ENCODE assay signal across 8 mouse cellular contexts in the genomic region with DNA sequence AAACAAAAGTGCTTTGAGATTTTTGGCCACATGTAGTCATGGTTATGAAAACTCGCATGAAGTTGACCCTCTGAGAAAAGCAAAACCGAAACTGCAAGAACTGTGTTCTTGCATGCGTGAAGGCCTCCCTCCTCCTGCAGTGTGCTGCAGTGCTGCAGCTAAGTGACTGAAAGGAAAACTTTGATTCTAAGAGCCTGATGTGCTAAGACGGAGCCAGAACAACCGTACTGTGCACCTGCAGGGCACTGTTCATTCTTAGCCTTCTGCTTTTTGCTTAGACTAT. TPM values are rescaled to one million over a fixed set of nuclear protein-coding genes. Genes with fewer than 3 reads are reported as not detected.
A peak's percentile ranks its signal among the peaks of the same experiment; 100 is the strongest.
DNase-seq lines count a peak whose midpoint lies in the region; ATAC-seq and TF ChIP-seq lines count a peak whose summit lies in the region.

No protein-coding gene starts in this region.

- DNase-seq in heart, adult 11 months, result peak; percentile 95
- no peak for DNase-seq in heart, postnatal 25 days (ENCODE audit: low spot score)
- DNase-seq in hindbrain, postnatal 0 days (ENCODE audit: low spot score), result peak; percentile 42
- DNase-seq in cerebellum, adult 11 months, result no peak
- no peak for DNase-seq in right cerebral cortex, adult 2 months (ENCODE audit: low spot score in 2 of 2)

- H3K9ac ChIP-seq in embryonic facial prominence, embryonic 15.5 days, result no peak overlapping the region
- 0 out of 2 replicates have a peak overlapping the region, but pooled peaks have one; percentile 63 for H3K9ac ChIP-seq in hindbrain, postnatal 0 days (replicated peaks; ENCODE audit: low read length)
- H3K9ac ChIP-seq in liver, embryonic 16.5 days (ENCODE audit: low read depth, low read length), result no peak overlapping the region

- peak overlapping the region; percentile 67 for H3K4me2 ChIP-seq in embryonic facial prominence, embryonic 15.5 days (replicated peaks)
- H3K4me2 ChIP-seq in hindbrain, postnatal 0 days (ENCODE audit: low read depth, low read length), result peak overlapping the region; percentile 92
- H3K4me2 ChIP-seq in liver, embryonic 16.5 days (ENCODE audit: low read depth, low read length), result peak overlapping the region; percentile 65

- H3K27me3 ChIP-seq in embryonic facial prominence, embryonic 15.5 days, result no peaks in the 10 kb centered on the region
- H3K27me3 ChIP-seq in hindbrain, postnatal 0 days (ENCODE audit: insufficient read depth, low read length), result no peaks in the 10 kb centered on the region
- H3K27me3 ChIP-seq in liver, embryonic 16.5 days (ENCODE audit: control insufficient read depth, insufficient read depth, low read depth, low read length), result peaks cover 14% of the 10 kb centered on the region

- H3K9me3 ChIP-seq in embryonic facial prominence, embryonic 15.5 days (replicated peaks), result no peaks in the 10 kb centered on the region
- H3K9me3 ChIP-seq in hindbrain, postnatal 0 days (ENCODE audit: low read length), result no peaks in the 10 kb centered on the region
- H3K9me3 ChIP-seq in liver, embryonic 16.5 days (replicated peaks; ENCODE audit: control insufficient read depth, low read length), result no peaks in the 10 kb centered on the region

- intact Hi-C loops in heart, postnatal 25 days (cut with DNase I), result loop anchor here (2.0 to 10.0 kb wide), 4 partner anchors 34 to 378 kb away; a partner anchor contains a TSS

- no peaks in the 10 kb centered on the region for H3K36me3 ChIP-seq in embryonic facial prominence, embryonic 15.5 days
- no peaks in the 10 kb centered on the region for H3K36me3 ChIP-seq in hindbrain, postnatal 0 days (ENCODE audit: insufficient read depth, low read length)
- H3K36me3 ChIP-seq in liver, embryonic 16.5 days (ENCODE audit: control insufficient read depth, insufficient read depth), result no peaks in the 10 kb centered on the region

- no peak for TF ChIP-seq CTCF in hindbrain, postnatal 0 days (IDR thresholded peaks at IDR 0.05; ENCODE audit: low read depth)

- no peak for ATAC-seq in embryonic facial prominence, embryonic 15.5 days (ENCODE audit: insufficient number of reproducible peaks, low FRiP score, low TSS enrichment, low read depth)
- ATAC-seq in hindbrain, postnatal 0 days, result no peak
- ATAC-seq in liver, embryonic 16.5 days (ENCODE audit: low read depth), result 0 out of 2 replicates have a peak, but pooled peaks have one; percentile 30
- peak; percentile 45; the same call in 1 of the 2 replicates for ATAC-seq in neutrophil, adult 5-6 weeks (ENCODE audit: extremely low read depth, insufficient number of reproducible peaks, low FRiP score, poor library complexity, severe bottlenecking)

- no peak overlapping the region; the same call in 1 of the 2 replicates for H3K27ac ChIP-seq in embryonic facial prominence, embryonic 15.5 days (replicated peaks)
- no peak overlapping the region for H3K27ac ChIP-seq in hindbrain, postnatal 0 days
- no peak overlapping the region for H3K27ac ChIP-seq in liver, embryonic 16.5 days (ENCODE audit: low read length)

- H3K4me3 ChIP-seq in embryonic facial prominence, embryonic 15.5 days (replicated peaks), result peak overlapping the region; percentile 69
- H3K4me3 ChIP-seq in hindbrain, postnatal 0 days (ENCODE audit: low read length), result peak overlapping the region; percentile 63
- peak overlapping the region; percentile 63 for H3K4me3 ChIP-seq in liver, embryonic 16.5 days (ENCODE audit: low read depth, low read length)

- WGBS in embryonic facial prominence, embryonic 15.5 days, result 10% methylated on average over 5 of the region's 5 CpGs
- 4% methylated on average over 5 of the region's 5 CpGs for WGBS in hindbrain, postnatal 0 days
- 14% methylated on average over 5 of the region's 5 CpGs for WGBS in liver, embryonic 16.5 days (ENCODE audit: insufficient replicate concordance)

- no peaks in the 10 kb centered on the region for H3K4me1 ChIP-seq in embryonic facial prominence, embryonic 15.5 days
- no peaks in the 10 kb centered on the region for H3K4me1 ChIP-seq in hindbrain, postnatal 0 days (ENCODE audit: insufficient read depth, low read length)
- no peaks in the 10 kb centered on the region; the same call in 1 of the 2 replicates for H3K4me1 ChIP-seq in liver, embryonic 16.5 days (ENCODE audit: control insufficient read depth, low read depth, low read length)

RNA-seq across cellular contexts. Expression of a gene that starts 0.5 kb away (rescaled TPM):
- 10 to 100 TPM; 17.1 to 19.6 TPM for total RNA-seq in heart, postnatal 25 days (2021)
- polyA plus RNA-seq in embryonic facial prominence, embryonic 15.5 days (2015; fragmentation: Nextera tagmentation; extraction: Ambion mirVana), result 8.8 and 10.6 TPM in 2 replicates
- total RNA-seq in hindbrain, postnatal 0 days (2014; rRNA removed), result 3.5 and 4.8 TPM in 2 replicates
- 1.7 and 1.9 TPM in 2 replicates for polyA plus RNA-seq in hindbrain, postnatal 0 days (2015; fragmentation: Nextera tagmentation; extraction: Ambion mirVana)
- 2.8 and 3.0 TPM in 2 replicates for polyA plus RNA-seq in liver, embryonic 16.5 days (2015; fragmentation: Nextera tagmentation; extraction: Ambion mirVana)
- 44.9 and 46.8 TPM in 2 replicates for total RNA-seq in neutrophil, adult 5-6 weeks (2017)

RNA-seq across cellular contexts. Expression of a gene that starts 19.9 kb away (rescaled TPM):
- total RNA-seq in heart, postnatal 25 days (2021), result 10 to 100 TPM; 21.8 to 26.1 TPM
- polyA plus RNA-seq in embryonic facial prominence, embryonic 15.5 days (2015; fragmentation: Nextera tagmentation; extraction: Ambion mirVana), result 23.6 and 24.1 TPM in 2 replicates
- total RNA-seq in hindbrain, postnatal 0 days (2014; rRNA removed), result 8.5 and 15.2 TPM in 2 replicates
- 23.0 and 23.2 TPM in 2 replicates for polyA plus RNA-seq in hindbrain, postnatal 0 days (2015; fragmentation: Nextera tagmentation; extraction: Ambion mirVana)
- 2.9 and 3.0 TPM in 2 replicates for polyA plus RNA-seq in liver, embryonic 16.5 days (2015; fragmentation: Nextera tagmentation; extraction: Ambion mirVana)
- 35.7 and 57.7 TPM in 2 replicates for total RNA-seq in neutrophil, adult 5-6 weeks (2017)

Comparison
In these comparisons a context has a peak if more than half of its experiments do, and no peak if none do; other contexts are left out.
1. DNase-seq: peak in heart, adult 11 months (single experiment) and hindbrain, postnatal 0 days (single experiment); none in heart, postnatal 25 days (single experiment), cerebellum, adult 11 months (single experiment) and right cerebral cortex, adult 2 months (0 of 2).
2. ATAC-seq: peak in liver, embryonic 16.5 days (single experiment) and neutrophil, adult 5-6 weeks (single experiment); none in embryonic facial prominence, embryonic 15.5 days (single experiment) and hindbrain, postnatal 0 days (single experiment).
3. Peak in every context shown above with its lines, with median percentiles within 50 percentile points of each other: H3K4me2 ChIP-seq and H3K4me3 ChIP-seq.